Mouse (Mus musculus) CH12.LX (cell line): ENCODE measurements around the gene Srebf2. TPM values are rescaled to one million over a fixed set of nuclear protein-coding genes. Genes with fewer than 3 reads are reported as not detected.
A peak's percentile ranks its signal among the peaks of the same experiment; 100 is the strongest.

Experiments used
- DNase-seq: peaks from one replicate; pipeline ENCODE4 v3.0.0-alpha.2; 2013; ENCODE audit errors: extremely low read depth
- H3K27ac ChIP-seq: 2 replicates; pipeline ENCODE4 v1.5.1; 2012; ENCODE audit warnings: low read depth, mild to moderate bottlenecking, control low read depth, moderate library complexity; ENCODE audit not compliant: insufficient read depth
- H3K27me3 ChIP-seq: replicated peaks from 2 replicates; pipeline ENCODE3; 2012; ENCODE audit warnings: inconsistent platforms
- H3K36me3 ChIP-seq, 2 experiments: replicated peaks in 1 of 2; 2 replicates each; pipeline versions ENCODE3 to v1.6.1; 2012; ENCODE audit warnings: inconsistent platforms in 1 of 2, low read length in 1 of 2, mild to moderate bottlenecking in 1 of 2, mixed read lengths in 1 of 2, moderate library complexity in 1 of 2; ENCODE audit not compliant: control insufficient read depth in 1 of 2, insufficient read depth in 1 of 2
- H3K4me1 ChIP-seq, 2 experiments: 2 replicates each; pipeline ENCODE4 v1.6.1; 2012; ENCODE audit warnings: inconsistent platforms in 1 of 2, moderate library complexity in 1 of 2; ENCODE audit not compliant: insufficient read depth in 2 of 2, control insufficient read depth in 1 of 2
- H3K4me2 ChIP-seq: 2 replicates; pipeline ENCODE4 v1.6.1; 2012; ENCODE audit warnings: low read depth, mild to moderate bottlenecking, control low read depth; ENCODE audit not compliant: poor library complexity, insufficient read depth, severe bottlenecking
- H3K4me3 ChIP-seq, 3 experiments: fragments of 150-350 bp in 1 of 3; sonication (generic) in 1 of 3; replicated peaks in 1 of 3; 2 replicates each; pipeline versions ENCODE3 to v1.5.1; 2011 to 2012; ENCODE audit warnings: low read depth in 2 of 3, low read length in 2 of 3, mild to moderate bottlenecking in 2 of 3, moderate library complexity in 2 of 3, control low read depth in 1 of 3, improper control_type of control experiment in 1 of 3, inconsistent platforms in 1 of 3, mixed read lengths in 1 of 3; ENCODE audit not compliant: poor library complexity in 1 of 3
- H3K79me2 ChIP-seq: replicated peaks from 2 replicates; pipeline ENCODE4 v1.6.1; 2012; ENCODE audit warnings: mild to moderate bottlenecking, moderate library complexity; ENCODE audit not compliant: control insufficient read depth, poor library complexity, insufficient read depth, severe bottlenecking; ENCODE audit errors: extremely low read depth
- H3K9ac ChIP-seq: 2 replicates; pipeline ENCODE4 v1.6.1; 2012; ENCODE audit warnings: low read depth, mild to moderate bottlenecking, control low read depth, moderate library complexity; ENCODE audit not compliant: insufficient read depth
- H3K9me3 ChIP-seq: replicated peaks from 2 replicates; pipeline ENCODE3; 2012; ENCODE audit warnings: low read length, inconsistent platforms, mixed read lengths
- BHLHE40 ChIP-seq: IDR thresholded peaks from 2 replicates; pipeline ENCODE4 v1.6.1; 2011; ENCODE audit warnings: mild to moderate bottlenecking, low read depth, low read length, improper control_type of control experiment
- CHD1 ChIP-seq: IDR thresholded peaks from 2 replicates; pipeline ENCODE4 v1.6.1; 2012; ENCODE audit warnings: low read depth, low read length, improper control_type of control experiment, inconsistent platforms
- CHD2 ChIP-seq: IDR thresholded peaks from 2 replicates; pipeline ENCODE4 v1.6.1; 2011; ENCODE audit warnings: low read length, improper control_type of control experiment
- CTCF ChIP-seq, 2 experiments: IDR thresholded peaks in 1 of 2; conservative IDR thresholded peaks in 1 of 2; 2 replicates each; pipeline ENCODE4 v1.5.1; 2011 to 2012; ENCODE audit warnings: low read depth in 2 of 2, low read length in 2 of 2, improper control_type of control experiment in 1 of 2, inconsistent platforms in 1 of 2, mild to moderate bottlenecking in 1 of 2, moderate library complexity in 1 of 2
- E2F4 ChIP-seq: IDR thresholded peaks from 2 replicates; pipeline ENCODE4 v1.6.1; 2011; ENCODE audit warnings: low read depth, low read length, improper control_type of control experiment; ENCODE audit not compliant: insufficient replicate concordance
- ELF1 ChIP-seq: IDR thresholded peaks from 2 replicates; pipeline ENCODE4 v1.6.1; 2014; ENCODE audit warnings: low read depth, mild to moderate bottlenecking, inconsistent platforms, low read length, improper control_type of control experiment
- EP300 ChIP-seq: IDR thresholded peaks from 2 replicates; pipeline ENCODE4 v1.6.1; 2011; ENCODE audit warnings: low read length, improper control_type of control experiment
- HCFC1 ChIP-seq: IDR thresholded peaks from 2 replicates; pipeline ENCODE4 v1.6.1; 2012; ENCODE audit warnings: low read depth, mild to moderate bottlenecking, inconsistent platforms, low read length, improper control_type of control experiment
- IRF4 ChIP-seq: IDR thresholded peaks from 2 replicates; pipeline ENCODE4 v1.6.1; 2014; ENCODE audit warnings: low read depth, mild to moderate bottlenecking, inconsistent platforms, low read length, improper control_type of control experiment
- JUN ChIP-seq: IDR thresholded peaks from 2 replicates; pipeline ENCODE4 v1.6.1; 2011; ENCODE audit warnings: low read depth, mild to moderate bottlenecking, low read length, improper control_type of control experiment, moderate library complexity; ENCODE audit not compliant: insufficient read depth
- JUND ChIP-seq: conservative IDR thresholded peaks from 2 replicates; pipeline ENCODE4 v1.6.1; 2011; ENCODE audit warnings: low read depth, low read length, improper control_type of control experiment
- MAFK ChIP-seq: IDR thresholded peaks from 2 replicates; pipeline ENCODE4 v1.6.1; 2011; ENCODE audit warnings: low read length, improper control_type of control experiment; ENCODE audit not compliant: insufficient replicate concordance
- MAX ChIP-seq: IDR thresholded peaks from 2 replicates; pipeline ENCODE4 v1.6.1; 2011; ENCODE audit warnings: low read length, improper control_type of control experiment
- MAZ ChIP-seq: IDR thresholded peaks from 2 replicates; pipeline ENCODE4 v1.6.1; 2012; ENCODE audit warnings: low read depth, mild to moderate bottlenecking, inconsistent platforms, low read length, improper control_type of control experiment, moderate library complexity
- MEF2A ChIP-seq: IDR thresholded peaks from 2 replicates; pipeline ENCODE4 v1.6.1; 2014; ENCODE audit warnings: low read depth, mild to moderate bottlenecking, inconsistent platforms, low read length, improper control_type of control experiment, borderline replicate concordance
- MXI1 ChIP-seq: IDR thresholded peaks from 2 replicates; pipeline ENCODE4 v1.6.1; 2011; ENCODE audit warnings: mild to moderate bottlenecking, low read depth, low read length, improper control_type of control experiment
- MYC ChIP-seq: IDR thresholded peaks from 2 replicates; pipeline ENCODE4 v1.6.1; 2011; ENCODE audit warnings: low read depth, mild to moderate bottlenecking, improper control_type of control experiment, low read length
- NELFE ChIP-seq: IDR thresholded peaks from 2 replicates; pipeline ENCODE4 v1.6.1; 2011; ENCODE audit warnings: low read depth, low read length, improper control_type of control experiment
- NRF1 ChIP-seq: IDR thresholded peaks from 2 replicates; pipeline ENCODE4 v1.6.1; 2014; ENCODE audit warnings: low read depth, mild to moderate bottlenecking, inconsistent platforms, low read length, improper control_type of control experiment, moderate library complexity
- PAX5 ChIP-seq: IDR thresholded peaks from 2 replicates; pipeline ENCODE4 v1.6.1; 2012; ENCODE audit warnings: low read length, inconsistent platforms, mixed read lengths
- POLR2A ChIP-seq: IDR thresholded peaks from 2 replicates; pipeline ENCODE4 v1.6.1; 2011; ENCODE audit warnings: low read depth, mild to moderate bottlenecking, improper control_type of control experiment, low read length
- POLR2AphosphoS2 ChIP-seq: IDR thresholded peaks from 2 replicates; pipeline ENCODE4 v1.6.1; 2011; ENCODE audit warnings: low read depth, low read length, improper control_type of control experiment
- RAD21 ChIP-seq: IDR thresholded peaks from 2 replicates; pipeline ENCODE4 v1.6.1; 2011; ENCODE audit warnings: low read depth, mild to moderate bottlenecking, low read length, improper control_type of control experiment, moderate library complexity
- SIN3A ChIP-seq: IDR thresholded peaks from 2 replicates; pipeline ENCODE4 v1.6.1; 2012; ENCODE audit warnings: low read length, improper control_type of control experiment, inconsistent platforms
- SMC3 ChIP-seq: IDR thresholded peaks from 2 replicates; pipeline ENCODE4 v1.6.1; 2011; ENCODE audit warnings: low read depth, low read length, improper control_type of control experiment
- TBP ChIP-seq: conservative IDR thresholded peaks from 2 replicates; pipeline ENCODE4 v1.6.1; 2011; ENCODE audit warnings: low read depth, low read length, improper control_type of control experiment
- TCF12 ChIP-seq: IDR thresholded peaks from 2 replicates; pipeline ENCODE4 v1.6.1; 2014; ENCODE audit warnings: low read depth, mild to moderate bottlenecking, inconsistent platforms, low read length, improper control_type of control experiment
- UBTF ChIP-seq: IDR thresholded peaks from 2 replicates; pipeline ENCODE4 v1.6.1; 2012; ENCODE audit warnings: low read depth, mild to moderate bottlenecking, inconsistent platforms, low read length, improper control_type of control experiment, moderate library complexity
- USF1 ChIP-seq: IDR thresholded peaks from 2 replicates; pipeline ENCODE4 v1.6.1; 2014; ENCODE audit warnings: low read depth, mild to moderate bottlenecking, inconsistent platforms, low read length, improper control_type of control experiment
- USF2 ChIP-seq: conservative IDR thresholded peaks from 2 replicates; pipeline ENCODE4 v1.6.1; 2011; ENCODE audit warnings: low read depth, low read length, improper control_type of control experiment
- ZC3H11A ChIP-seq: IDR thresholded peaks from 2 replicates; pipeline ENCODE4 v1.6.1; 2012; ENCODE audit warnings: low read depth, mild to moderate bottlenecking, inconsistent platforms, low read length, improper control_type of control experiment
- ZMIZ1 ChIP-seq: IDR thresholded peaks from 2 replicates; pipeline ENCODE4 v1.6.1; 2012; ENCODE audit warnings: low read depth, mild to moderate bottlenecking, inconsistent platforms, low read length, improper control_type of control experiment
- ZNF384 ChIP-seq: IDR thresholded peaks from 2 replicates; pipeline ENCODE4 v1.6.1; 2012; ENCODE audit warnings: low read depth, low read length, improper control_type of control experiment, inconsistent platforms
- dilution Hi-C: fragments of 300-500 bp; cut with MboI; formaldehyde crosslinking; loops from 2 replicates; pipeline ENCODE4 v1.14.3; 2020; ENCODE audit warnings: low sequenced_read_pairs; ENCODE audit not compliant: extremely low pct_unique_long_range_greater_than_20kb, extremely low pct_ligation_motif_present
- in situ Hi-C: fragments of 300-500 bp; cut with MboI; formaldehyde crosslinking; loops from 3 replicates; pipeline ENCODE4 v1.14.3; 2019; ENCODE audit warnings: low sequenced_read_pairs, low pct_ligation_motif_present, low pct_unique_long_range_greater_than_20kb, mixed read lengths
- polyA plus RNA-seq: library from polyadenylated mRNA; unstranded; fragments of >175 nt; gene quantifications from 2 replicates; pipeline ENCODE4 v1.2.1, GENCODE M21; 2012; ENCODE audit warnings: low read depth; ENCODE audit not compliant: insufficient read length
- total RNA-seq, 2 experiments: library from RNA; depleted of rRNA; stranded (reverse); fragments of 300-350 nt in 1 of 2; fragments of >200 nt in 1 of 2; gene quantifications; 2 replicates each; pipeline ENCODE4 v1.2.3; 2012 to 2014

The Srebf2 gene
- total and polyA plus RNA-seq, 3 experiments = 94.3 to 253 (median 159) TPM

DNA sequence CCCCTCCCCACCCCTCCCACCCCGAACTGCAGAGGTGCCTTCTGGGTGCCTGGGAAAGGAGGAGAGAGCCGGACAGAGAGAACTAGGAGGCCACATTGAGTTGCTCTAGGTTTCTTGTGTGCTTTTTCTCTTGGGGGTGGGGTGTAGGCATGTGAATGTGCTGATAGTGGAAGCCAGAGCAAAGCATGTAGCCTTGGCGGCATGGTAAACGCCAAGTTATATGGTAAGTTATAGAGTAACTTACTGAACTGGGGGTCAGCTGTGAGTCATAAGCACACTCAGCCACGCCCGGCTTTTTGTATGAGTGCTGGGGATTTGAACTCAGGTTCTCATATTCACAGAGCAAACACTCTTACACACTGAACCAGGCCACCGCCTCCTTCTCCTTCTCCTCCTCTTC, 17.5 kb downstream of the Srebf2 start:
- dilution Hi-C loops = no loop called here
- peaks cover 0 to 27% of the 10 kb centered on the region in 2 experiments for H3K36me3 ChIP-seq
- no peak for DNase-seq

DNA sequence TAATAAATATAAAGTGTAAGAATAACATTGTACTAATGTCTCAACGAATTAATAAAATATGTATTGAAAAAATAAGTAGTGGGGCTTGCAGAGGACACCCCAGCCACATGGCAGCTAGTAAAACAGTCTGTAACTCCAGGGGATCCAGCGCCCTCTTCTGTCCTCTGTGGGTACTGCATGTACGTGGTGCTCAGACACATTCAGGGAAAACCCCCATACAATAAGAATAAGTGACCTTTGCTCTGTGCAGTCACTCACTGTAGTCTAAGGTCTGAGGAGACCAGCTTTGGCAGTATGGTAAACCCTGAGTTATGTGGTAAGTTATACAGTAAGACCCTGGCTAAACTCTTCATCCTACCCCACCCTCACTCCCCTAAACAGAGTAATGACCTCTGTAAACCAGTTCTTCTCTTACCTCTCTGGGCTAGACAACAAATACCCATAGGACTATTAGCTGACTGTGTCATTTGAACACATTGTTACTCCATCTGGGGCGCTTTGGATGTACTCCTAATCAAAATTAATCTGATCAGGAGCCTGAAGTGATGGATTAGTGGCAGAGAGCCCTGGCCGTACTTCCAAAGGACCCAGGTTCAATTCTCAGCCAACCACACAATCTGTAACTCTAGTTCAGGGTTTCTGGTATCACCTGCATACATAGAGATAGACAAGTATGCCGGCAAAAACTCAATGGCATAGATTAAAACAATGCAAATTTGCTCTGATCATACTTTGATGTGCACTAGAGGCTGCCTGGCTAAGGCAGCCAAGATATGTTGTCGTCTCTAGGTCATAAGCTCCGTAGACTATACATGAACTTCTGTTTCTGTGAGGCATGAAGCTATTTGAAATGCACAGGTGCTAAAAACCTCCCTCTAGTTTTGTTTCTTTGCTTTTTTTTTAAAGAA, 18.6 kb downstream of the Srebf2 start:
- Histone ChIP-seq H3K9me3 (no peaks in the 10 kb centered on the region), H3K36me3 (peaks cover 10 to 30% of the 10 kb centered on the region in 2 experiments), H3K79me2 (peaks cover 78% of the 10 kb centered on the region), H3K4me1 (peaks cover 9 to 70% of the 10 kb centered on the region in 2 experiments), H3K9ac (peak overlapping the region; percentile 73), H3K4me3 (peak overlapping the region; percentile 4 to 41 (median 22)), H3K4me2 (peak overlapping the region; percentile 96), H3K27me3 (no peaks in the 10 kb centered on the region), H3K27ac (peak overlapping the region; percentile 96)
- DNase-seq = peak; percentile 94
- in situ Hi-C loops = no loop called here
- dilution Hi-C loops = no loop called here
- TF ChIP-seq BHLHE40 (peak; percentile 35; the same call in 1 of the 2 replicates), HCFC1 (peak; percentile 45), SMC3 (peak; percentile 79), CHD1 (peak; percentile 98), UBTF (0 out of 2 replicates have a peak, but pooled peaks have one; percentile 58), RAD21 (peak; percentile 85), MEF2A (peak; percentile 60; the same call in 1 of the 2 replicates), TBP (no peak; the same call in 1 of the 2 replicates), POLR2AphosphoS2 (peak; percentile 33; the same call in 1 of the 2 replicates), SIN3A (peak; percentile 93; the same call in 1 of the 2 replicates), PAX5 (no peak), ELF1 (no peak), TCF12 (0 out of 2 replicates have a peak, but pooled peaks have one; percentile 34), EP300 (no peak), USF2 (no peak), NRF1 (no peak), ZNF384 (peak; percentile 44; the same call in 1 of the 2 replicates), MAFK (no peak), CHD2 (no peak), ZC3H11A (peak; percentile 25; the same call in 1 of the 2 replicates)

More for the DNA sequence above, 17.5 kb downstream of the Srebf2 start:
- Histone ChIP-seq H3K4me2 (peak overlapping the region; percentile 97), H3K9me3 (no peaks in the 10 kb centered on the region), H3K4me3 (peak overlapping the region; percentile 29 to 40 (median 39)), H3K27ac (peak overlapping the region; percentile 94), H3K4me1 (peaks cover 18 to 81% of the 10 kb centered on the region in 2 experiments), H3K9ac (peak overlapping the region; percentile 82), H3K79me2 (peaks cover 78% of the 10 kb centered on the region), H3K27me3 (no peaks in the 10 kb centered on the region)
- TF ChIP-seq BHLHE40 = no peak
- TF ChIP-seq MAZ = no peak
- TF ChIP-seq ELF1 = no peak
- TF ChIP-seq MYC = 0 out of 2 replicates have a peak, but pooled peaks have one; percentile 53
- no peak for TF ChIP-seq E2F4
- TF ChIP-seq USF1 = no peak
- no peak for TF ChIP-seq TCF12
- no peak for TF ChIP-seq MAX
- TF ChIP-seq JUN = no peak
- TF ChIP-seq SMC3 = no peak
- TF ChIP-seq CTCF (conservative IDR thresholded peaks at IDR 0.05 in 1 of 2, IDR thresholded peaks at IDR 0.05 in 1 of 2; ENCODE audit: low read depth in 2 of 2, low read length in 2 of 2) = no peak
- TF ChIP-seq ZMIZ1 = no peak
- TF ChIP-seq MAFK = no peak
- TF ChIP-seq MEF2A = no peak
- TF ChIP-seq POLR2A = peak; percentile 26
- peak; percentile 20; the same call in 1 of the 2 replicates for TF ChIP-seq TBP
- no peak for TF ChIP-seq IRF4
- TF ChIP-seq PAX5 = no peak
- no peak for TF ChIP-seq JUND
- no peak; the same call in 1 of the 2 replicates for TF ChIP-seq MXI1
- TF ChIP-seq NELFE = no peak
- TF ChIP-seq UBTF = no peak
- TF ChIP-seq ZNF384 = no peak
- no peak for TF ChIP-seq NRF1
- no peak for TF ChIP-seq POLR2AphosphoS2
- no peak for TF ChIP-seq CHD2
- in situ Hi-C loops = no loop called here
